Mouse (Mus musculus) adrenal gland, postnatal 10 days (tissue): ENCODE data around the gene Sh3glb1. TPM values are rescaled to one million over a fixed set of nuclear protein-coding genes. Genes with fewer than 3 reads are reported as not detected.
"Not testable (repeated sequence)": the region's sequence is repeated elsewhere in the genome, so short reads cannot be mapped to it uniquely, and the experiment has no call there.

ENCODE experiments used
- DNase-seq: peaks from one replicate; pipeline ENCODE4 v3.0.0; 2021; ENCODE audit warnings: mixed read lengths
- long read RNA-seq, 2 experiments: library from polyadenylated mRNA; stranded (forward); transcript quantifications; one replicate each; pipeline ENCODE4 v2.0.0; 2021
- total RNA-seq, 2 experiments: library from RNA; stranded (reverse); gene quantifications; 2 replicates each; pipeline ENCODE4 v1.2.3; 2021

Gene Sh3glb1
- 100 to 1,000 TPM; 271 to 286 TPM for total RNA-seq
- long read RNA-seq, experiment 1, full-length matches to known transcripts, result 312 of 382 reads
- long read RNA-seq, experiment 1, partial matches to known transcripts, result 32 of 382 reads
- long read RNA-seq, experiment 1, other reads (novel, unspliced or antisense), result 38 of 382 reads
- long read RNA-seq, experiment 2, transcript Sh3glb1-201 (9 exons, 3,961 nt), result major isoform, 135 of 248 reads
- long read RNA-seq, experiment 2, transcript Sh3glb1-204 (10 exons, 2,584 nt), result minor isoform, 29 of 248 reads
- long read RNA-seq, experiment 2, partial matches to known transcripts, result 32 of 248 reads
- long read RNA-seq, experiment 2, other reads (novel, unspliced or antisense), result 52 of 248 reads

- peak; percentile 100 for DNase-seq
These were observed at the start of gene Sh3glb1 for GRCm38 (mm10) chr3:144719901-144720747. Gene Sh3glb1, minus strand, starts transcription at chr3:144720335.

- no peak for DNase-seq
These were observed 45.0 kb upstream of the Sh3glb1 start for GRCm38 (mm10) chr3:144765161-144765560.

GRCm38 (mm10) chr3:144761454-144761853 lies 41.3 kb upstream of the Sh3glb1 start:
- DNase-seq, result no peak

- DNase-seq, result peak; percentile 27
These were observed 40.6 kb upstream of the Sh3glb1 start, which contains the start of gene Clca3a1 for GRCm38 (mm10) chr3:144760592-144761309. Gene Clca3a1, minus strand, starts transcription at chr3:144760977.

- DNase-seq, result no peak
These were observed 39.6 kb upstream of the Sh3glb1 start for GRCm38 (mm10) chr3:144759719-144760118.

- DNase-seq, result peak; percentile 10
These were observed 36.0 kb upstream of the Sh3glb1 start for GRCm38 (mm10) chr3:144756103-144756502.

- DNase-seq, result peak; percentile 26
These were observed 33.0 kb upstream of the Sh3glb1 start for GRCm38 (mm10) chr3:144753120-144753519.

- not testable (repeated sequence) for DNase-seq
These were observed 29.2 kb upstream of the Sh3glb1 start for GRCm38 (mm10) chr3:144749062-144749963.

- not testable (repeated sequence) for DNase-seq
These were observed 27.6 kb upstream of the Sh3glb1 start for GRCm38 (mm10) chr3:144747706-144748105.

- not testable (repeated sequence) for DNase-seq
These were observed 18.3 kb upstream of the Sh3glb1 start for GRCm38 (mm10) chr3:144738396-144738795.

GRCm38 (mm10) chr3:144736831-144737230 lies 16.7 kb upstream of the Sh3glb1 start:
- DNase-seq, result peak; percentile 78

- DNase-seq, result peak; percentile 71
These were observed 3.3 kb upstream of the Sh3glb1 start for GRCm38 (mm10) chr3:144723455-144723854.

- not testable (repeated sequence) for DNase-seq
These were observed 2.4 kb upstream of the Sh3glb1 start for GRCm38 (mm10) chr3:144722566-144722965.

GRCm38 (mm10) chr3:144721860-144722256 lies 1.7 kb upstream of the Sh3glb1 start:
- DNase-seq, result no peak

GRCm38 (mm10) chr3:144721077-144721859 lies 1.1 kb upstream of the Sh3glb1 start:
- no peak for DNase-seq

GRCm38 (mm10) chr3:144719088-144719900 lies 841 bp downstream of the Sh3glb1 start:
- DNase-seq, result peak; percentile 77

GRCm38 (mm10) chr3:144718706-144719087 lies 1.4 kb downstream of the Sh3glb1 start:
- DNase-seq, result peak; percentile 42

- DNase-seq, result no peak
These were observed 2.3 kb downstream of the Sh3glb1 start for GRCm38 (mm10) chr3:144717835-144718234.

GRCm38 (mm10) chr3:144717121-144717520 lies 3.0 kb downstream of the Sh3glb1 start:
- no peak for DNase-seq

- no peak for DNase-seq
These were observed 4.2 kb downstream of the Sh3glb1 start for GRCm38 (mm10) chr3:144715901-144716300.
